Mouse (Mus musculus): ENCODE data around the gene Slc35g3. TPM values are rescaled to one million over a fixed set of nuclear protein-coding genes. Genes with fewer than 3 reads are reported as not detected.

Gene Slc35g3
- total RNA-seq, 2 experiments from 2014 or later: not detected

Other genes starting within 250 kb of the Slc35g3 start
- under 1 TPM; 0.13 TPM for gene Dnah2, start 212.9 kb downstream of the Slc35g3 start, total RNA-seq (2021)
- gene Efnb3, start 201.8 kb downstream of the Slc35g3 start, total RNA-seq (2021): under 1 TPM; 0.74 to 0.76 TPM
- gene Wrap53, start 181.7 kb downstream of the Slc35g3 start, total RNA-seq (2021): 10 to 100 TPM in 1 of 2 experiments, 1 to 10 TPM in 1; 9.6 to 10.9 TPM
- gene Trp53, start 181.6 kb downstream of the Slc35g3 start, total RNA-seq (2021): 10 to 100 TPM; 48.4 to 53.4 TPM
- 10 to 100 TPM; 32.8 to 39.8 TPM for gene Atp1b2, start 156.0 kb downstream of the Slc35g3 start, total RNA-seq (2021)
- not detected for gene Shbg, start 144.1 kb downstream of the Slc35g3 start, total RNA-seq (2021)
- 1 to 10 TPM; 5.9 to 6.5 TPM for gene Sat2, start 139.9 kb downstream of the Slc35g3 start, total RNA-seq (2021)
- gene Fxr2, start 129.0 kb downstream of the Slc35g3 start, total RNA-seq (2021): 10 to 100 TPM; 83.5 to 90.2 TPM
- gene Sox15, start 106.7 kb downstream of the Slc35g3 start, total RNA-seq (2021): not detected
- gene Mpdu1, start 99.3 kb downstream of the Slc35g3 start, total RNA-seq (2021): 100 to 1,000 TPM in 1 of 2 experiments, 10 to 100 TPM in 1; 95.7 to 117 TPM
- gene Cd68, start 95.8 kb downstream of the Slc35g3 start, total RNA-seq (2021): 10 to 100 TPM; 20.5 to 36.7 TPM
- gene Eif4a1, start 89.5 kb downstream of the Slc35g3 start, total RNA-seq (2021): 100 to 1,000 TPM; 584 to 655 TPM
- gene Senp3, start 79.9 kb downstream of the Slc35g3 start, total RNA-seq (2021): 10 to 100 TPM; 69.0 to 79.8 TPM
- gene Tnfsf13, start 76.2 kb downstream of the Slc35g3 start, total RNA-seq (2021): 1 to 10 TPM; 2.8 to 5.3 TPM
- 10 to 100 TPM; 23.7 to 26.2 TPM for gene Tnfsf12, start 66.1 kb downstream of the Slc35g3 start, total RNA-seq (2021)
- gene Tnfsfm13, start 65.9 kb downstream of the Slc35g3 start, total RNA-seq (2021): 1 to 10 TPM; 3.6 to 4.9 TPM
- 10 to 100 TPM; 55.4 to 79.7 TPM for gene Polr2a, start 3.3 kb downstream of the Slc35g3 start, total RNA-seq (2021)
- gene Zbtb4, start 3.9 kb upstream of the Slc35g3 start, total RNA-seq (2021): 10 to 100 TPM; 48.2 to 71.4 TPM
- 1 to 10 TPM; 1.3 to 3.9 TPM for gene Chrnb1, start 34.0 kb upstream of the Slc35g3 start, total RNA-seq (2021)
- gene Fgf11, start 39.9 kb upstream of the Slc35g3 start, total RNA-seq (2021): 10 to 100 TPM in 1 of 2 experiments, 1 to 10 TPM in 1; 3.0 to 13.0 TPM
- gene Tmem102, start 43.7 kb upstream of the Slc35g3 start, total RNA-seq (2021): under 1 TPM; 0.36 to 0.51 TPM
- gene Gm39566, start 53.3 kb upstream of the Slc35g3 start, total RNA-seq (2021): not detected
- gene Spem2, start 56.5 kb upstream of the Slc35g3 start, total RNA-seq (2021): not detected
- gene Spem1, start 60.2 kb upstream of the Slc35g3 start, total RNA-seq (2021): not detected
- gene Nlgn2, start 75.8 kb upstream of the Slc35g3 start, total RNA-seq (2021): 10 to 100 TPM; 19.7 to 24.9 TPM
- gene Tmem256, start 76.5 kb upstream of the Slc35g3 start, total RNA-seq (2021): 100 to 1,000 TPM; 145 TPM
- 10 to 100 TPM; 38.2 to 46.2 TPM for gene Plscr3, start 84.4 kb upstream of the Slc35g3 start, total RNA-seq (2021)
- gene Tnk1, start 96.8 kb upstream of the Slc35g3 start, total RNA-seq (2021): under 1 TPM in 1 of 2 experiments, not detected in 1; 0.38 TPM
- gene Tmem95, start 116.0 kb upstream of the Slc35g3 start, total RNA-seq (2021): not detected
- 1 to 10 TPM; 3.6 to 6.0 TPM for gene Kctd11, start 119.4 kb upstream of the Slc35g3 start, total RNA-seq (2021)
- gene Acap1, start 133.6 kb upstream of the Slc35g3 start, total RNA-seq (2021): 1 to 10 TPM in 1 of 2 experiments, under 1 TPM in 1; 0.43 to 1.5 TPM
- gene 2810408A11Rik, start 139.0 kb upstream of the Slc35g3 start, total RNA-seq (2021): under 1 TPM; 0.29 to 0.86 TPM
- gene Neurl4, start 139.1 kb upstream of the Slc35g3 start, total RNA-seq (2021): 10 to 100 TPM; 48.5 to 53.9 TPM
- gene Gps2, start 151.9 kb upstream of the Slc35g3 start, total RNA-seq (2021): 10 to 100 TPM; 47.3 to 52.4 TPM
- 100 to 1,000 TPM; 579 to 673 TPM for gene Eif5a, start 160.0 kb upstream of the Slc35g3 start, total RNA-seq (2021)
- gene Ybx2, start 173.8 kb upstream of the Slc35g3 start, total RNA-seq (2021): 10 to 100 TPM; 14.2 to 32.6 TPM
- gene Slc2a4, start 186.2 kb upstream of the Slc35g3 start, total RNA-seq (2021): 100 to 1,000 TPM in 1 of 2 experiments, 10 to 100 TPM in 1; 70.7 to 200 TPM
- gene Cldn7, start 202.8 kb upstream of the Slc35g3 start, total RNA-seq (2021): under 1 TPM in 1 of 2 experiments, not detected in 1; 0.66 TPM
- gene Ctdnep1, start 219.2 kb upstream of the Slc35g3 start, total RNA-seq (2021): 100 to 1,000 TPM; 114 to 123 TPM
- gene Elp5, start 220.5 kb upstream of the Slc35g3 start, total RNA-seq (2021): 10 to 100 TPM; 62.7 to 81.3 TPM
- gene Gabarap, start 229.2 kb upstream of the Slc35g3 start, total RNA-seq (2021): 100 to 1,000 TPM; 436 to 473 TPM
- gene Phf23, start 233.8 kb upstream of the Slc35g3 start, total RNA-seq (2021): 10 to 100 TPM; 51.5 to 57.5 TPM
- 10 to 100 TPM; 13.8 to 14.9 TPM for gene Dvl2, start 238.6 kb upstream of the Slc35g3 start, total RNA-seq (2021)

Data from adrenal gland, adult 18-20 months (tissue).